Mouse (Mus musculus) liver, embryonic 12.5 days (tissue): ENCODE data around the gene Npr3. TPM values are rescaled to one million over a fixed set of nuclear protein-coding genes. Genes with fewer than 3 reads are reported as not detected.

ENCODE experiments used
- ATAC-seq: fragments of 200-750 bp; cut with Nextera tagmentation; 2 replicates; pipeline ENCODE4 v1.8.0; 2017; ENCODE audit warnings: moderate number of reproducible peaks, mild to moderate bottlenecking, moderate library complexity
- H3K27ac ChIP-seq: fragments of 300-500 bp; sonication (generic); 2 replicates; pipeline ENCODE4 v1.5.1; 2016; ENCODE audit warnings: mild to moderate bottlenecking
- H3K27me3 ChIP-seq: fragments of 300-500 bp; sonication (generic); replicated peaks from 2 replicates; pipeline ENCODE4 v1.6.1; 2016; ENCODE audit warnings: mild to moderate bottlenecking, moderate library complexity
- H3K36me3 ChIP-seq: fragments of 300-500 bp; sonication (generic); 2 replicates; pipeline ENCODE4 v1.6.1; 2016; ENCODE audit warnings: mild to moderate bottlenecking, moderate library complexity
- H3K4me1 ChIP-seq: fragments of 300-500 bp; sonication (generic); 2 replicates; pipeline ENCODE4 v1.6.1; 2016
- H3K4me2 ChIP-seq: fragments of 300-500 bp; sonication (generic); 2 replicates; pipeline ENCODE4 v1.6.1; 2016; ENCODE audit warnings: mild to moderate bottlenecking, moderate library complexity
- H3K4me3 ChIP-seq: fragments of 300-500 bp; sonication (generic); 2 replicates; pipeline ENCODE4 v1.5.1; 2016; ENCODE audit warnings: mild to moderate bottlenecking, moderate library complexity
- H3K9ac ChIP-seq: fragments of 300-500 bp; sonication (generic); 2 replicates; pipeline ENCODE4 v1.6.1; 2016; ENCODE audit warnings: mild to moderate bottlenecking, moderate library complexity
- H3K9me3 ChIP-seq: fragments of 300-500 bp; sonication (generic); replicated peaks from 2 replicates; pipeline ENCODE4 v1.6.1; 2016; ENCODE audit warnings: mild to moderate bottlenecking, moderate library complexity
- WGBS: fragments of 180-500 bp; shearing (Covaris S2); methylation state at CpG from one replicate; pipeline ENCODE4 v1.1.7; 2016; ENCODE audit not compliant: insufficient replicate concordance; 5-methylcytosine and 5-hydroxymethylcytosine counted together
- polyA plus RNA-seq: library from polyadenylated mRNA; unstranded; fragments of >200 nt; fragmentation: Nextera tagmentation; extraction: Ambion mirVana; gene quantifications from 2 replicates; pipeline ENCODE4 v1.2.1, GENCODE M21; 2016

Gene Npr3
- polyA plus RNA-seq, 1 experiment from 2014 or later, result 4.4 TPM

GRCm38 (mm10) chr15:11906021-11906570 lies 991 bp downstream of the Npr3 start:
- no peaks in the 10 kb centered on the region for H3K9me3 ChIP-seq
- peak overlapping the region; percentile 61 for H3K4me2 ChIP-seq
- H3K4me3 ChIP-seq, result peak overlapping the region; percentile 51
- H3K27ac ChIP-seq, result peak overlapping the region; percentile 55; the same call in 1 of the 2 replicates
- WGBS, result 1% methylated on average over 36 of the region's 36 CpGs
- H3K4me1 ChIP-seq, result no peaks in the 10 kb centered on the region
- peaks cover 66% of the 10 kb centered on the region for H3K27me3 ChIP-seq
- peak; percentile 38; the same call in 1 of the 2 replicates for ATAC-seq
- peak overlapping the region; percentile 25; the same call in 1 of the 2 replicates for H3K9ac ChIP-seq
- H3K36me3 ChIP-seq, result no peaks in the 10 kb centered on the region

- no peak for ATAC-seq
- H3K9ac ChIP-seq, result peak overlapping the region; percentile 52
- H3K27me3 ChIP-seq, result peaks cover 66% of the 10 kb centered on the region
- no peaks in the 10 kb centered on the region for H3K4me1 ChIP-seq
- peak overlapping the region; percentile 67 for H3K27ac ChIP-seq
- H3K9me3 ChIP-seq, result no peaks in the 10 kb centered on the region
- 2% methylated on average over 90 of the region's 90 CpGs for WGBS
- H3K36me3 ChIP-seq, result no peaks in the 10 kb centered on the region
- peak overlapping the region; percentile 61 for H3K4me2 ChIP-seq
- peak overlapping the region; percentile 51 for H3K4me3 ChIP-seq
Measured at GRCm38 (mm10) chr15:11904848-11905672, 2.0 kb downstream of the Npr3 start.

DNA sequence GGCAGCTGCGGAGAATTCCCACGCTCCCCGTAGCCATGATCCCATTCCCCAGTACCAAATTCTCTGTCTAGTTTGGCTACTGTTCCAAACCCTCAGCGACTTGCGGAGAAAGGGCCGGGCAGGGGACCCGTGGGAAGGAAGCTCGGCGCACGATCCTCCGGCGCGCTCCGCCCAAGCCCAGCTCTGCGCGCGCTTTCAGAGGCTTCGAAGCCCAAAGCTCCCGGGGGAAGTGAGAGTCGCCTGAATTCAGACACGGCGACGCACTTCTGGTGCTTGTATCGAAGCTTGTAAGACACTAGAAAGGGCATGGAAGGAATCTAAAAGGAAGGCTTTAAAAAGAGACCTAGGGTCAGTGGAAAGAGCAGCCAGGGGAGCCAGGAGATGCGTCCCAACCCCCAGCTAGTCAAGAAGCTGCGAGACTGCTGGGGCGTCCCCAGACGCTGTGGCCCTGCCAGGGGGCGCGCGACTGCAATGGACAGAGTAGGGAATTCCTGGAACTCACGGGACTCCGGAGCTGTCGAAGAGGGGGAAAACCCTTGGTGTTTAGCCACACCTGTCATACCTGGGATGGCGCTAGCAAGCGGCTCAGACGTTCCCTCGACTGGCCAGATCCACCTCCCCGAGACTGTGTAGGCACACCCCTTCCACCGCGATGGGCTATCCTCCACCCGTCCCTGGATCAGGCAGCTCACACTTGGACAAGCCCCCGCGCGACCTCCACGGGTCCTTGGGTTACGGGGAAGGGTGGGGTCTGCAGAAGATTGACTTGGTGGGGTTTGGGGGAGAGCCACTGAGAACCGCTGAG lies 2.8 kb downstream of the Npr3 start:
- Histone ChIP-seq H3K4me3 (peak overlapping the region; percentile 51), H3K4me1 (no peaks in the 10 kb centered on the region), H3K9ac (peak overlapping the region; percentile 52), H3K4me2 (peak overlapping the region; percentile 61), H3K36me3 (no peaks in the 10 kb centered on the region), H3K27me3 (peaks cover 66% of the 10 kb centered on the region), H3K9me3 (no peaks in the 10 kb centered on the region), H3K27ac (peak overlapping the region; percentile 62; the same call in 1 of the 2 replicates)
- 2% methylated on average over 48 of the region's 48 CpGs for WGBS
- peak; percentile 31; the same call in 1 of the 2 replicates for ATAC-seq

DNA sequence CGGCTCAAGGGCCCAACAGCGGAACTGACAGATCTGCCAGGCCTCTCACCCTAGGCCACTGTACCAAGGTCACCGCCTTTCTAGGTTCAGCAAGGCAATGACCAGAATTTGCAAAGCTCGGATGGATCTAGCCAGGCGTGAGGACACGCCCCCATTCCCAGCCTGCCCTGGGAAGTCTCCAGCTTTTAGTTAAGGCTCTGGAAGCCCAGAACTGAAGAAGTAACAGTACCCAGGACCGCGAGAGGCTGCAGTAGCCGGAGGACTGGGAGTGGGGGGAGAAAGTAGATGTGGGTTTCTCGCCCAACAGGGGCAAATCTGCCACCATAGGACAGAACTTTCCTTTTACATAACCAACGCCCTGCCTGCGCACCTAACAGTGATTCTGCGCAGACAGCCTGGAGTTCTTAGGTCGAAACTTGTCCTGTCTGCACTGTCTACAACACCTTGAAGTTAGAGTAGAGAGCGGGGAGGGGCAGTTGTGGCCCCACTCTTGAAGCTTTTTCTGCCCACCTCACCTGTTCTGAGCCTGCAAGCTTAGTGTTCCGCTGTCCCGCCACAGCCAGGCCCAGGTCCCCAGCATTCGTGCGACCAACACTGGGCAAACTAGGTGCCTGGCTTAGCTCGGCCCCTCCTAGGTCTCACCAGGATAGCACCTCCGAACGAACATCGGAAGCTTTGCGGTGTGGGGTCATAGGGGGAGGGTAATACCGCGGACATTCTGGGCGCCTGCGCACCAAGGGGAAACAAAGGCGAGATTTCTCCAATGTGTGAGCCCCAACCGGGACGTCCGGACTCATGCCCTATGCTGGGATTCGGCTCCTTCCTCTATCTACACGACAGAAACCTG lies 3.7 kb downstream of the Npr3 start:
- Histone ChIP-seq H3K27ac (peak overlapping the region; percentile 62; the same call in 1 of the 2 replicates), H3K4me2 (peak overlapping the region; percentile 61), H3K36me3 (no peaks in the 10 kb centered on the region), H3K9me3 (no peaks in the 10 kb centered on the region), H3K4me1 (no peaks in the 10 kb centered on the region), H3K4me3 (peak overlapping the region; percentile 51), H3K27me3 (peaks cover 60% of the 10 kb centered on the region), H3K9ac (peak overlapping the region; percentile 42; the same call in 1 of the 2 replicates)
- WGBS, result 5% methylated on average over 34 of the region's 34 CpGs
- ATAC-seq, result peak; percentile 42; the same call in 1 of the 2 replicates

- Histone ChIP-seq H3K9me3 (no peaks in the 10 kb centered on the region), H3K4me1 (no peaks in the 10 kb centered on the region), H3K27me3 (peaks cover 6% of the 10 kb centered on the region), H3K9ac (no peak overlapping the region), H3K36me3 (0 out of 2 replicates have a peak, but pooled peaks cover 2% of the 10 kb centered on the region), H3K27ac (no peak overlapping the region), H3K4me2 (no peak overlapping the region), H3K4me3 (no peak overlapping the region)
- ATAC-seq, result no peak
- WGBS, result 81% methylated on average over 8 of the region's 8 CpGs
Measured at GRCm38 (mm10) chr15:11897617-11898016, 9.5 kb downstream of the Npr3 start.

DNA sequence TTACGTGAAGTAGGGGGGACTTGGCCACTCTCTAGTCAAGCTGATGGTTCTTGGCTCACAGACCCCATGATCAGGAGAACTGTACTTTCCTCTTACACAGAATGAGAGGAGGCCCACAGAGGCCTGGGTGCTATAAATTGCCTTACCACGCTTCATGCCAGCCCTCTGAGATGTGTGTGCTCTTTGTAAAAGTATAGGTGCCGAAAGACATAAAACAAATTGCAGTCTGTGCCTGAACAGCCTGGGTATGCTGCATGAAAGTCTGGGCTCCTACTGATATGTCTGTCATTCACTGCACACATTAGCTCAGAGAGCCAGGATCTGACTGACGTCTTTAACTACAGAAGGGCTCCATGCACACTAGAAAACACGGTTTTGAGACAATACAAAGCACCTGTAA lies 9.9 kb downstream of the Npr3 start:
- H3K27ac ChIP-seq, result no peak overlapping the region
- ATAC-seq, result no peak
- H3K36me3 ChIP-seq, result 0 out of 2 replicates have a peak, but pooled peaks cover 2% of the 10 kb centered on the region
- no peaks in the 10 kb centered on the region for H3K4me1 ChIP-seq
- H3K4me2 ChIP-seq, result no peak overlapping the region
- H3K9me3 ChIP-seq, result no peaks in the 10 kb centered on the region
- no peak overlapping the region for H3K4me3 ChIP-seq
- 66% methylated on average over 5 of the region's 5 CpGs for WGBS
- H3K27me3 ChIP-seq, result peaks cover 1% of the 10 kb centered on the region
- H3K9ac ChIP-seq, result no peak overlapping the region

DNA sequence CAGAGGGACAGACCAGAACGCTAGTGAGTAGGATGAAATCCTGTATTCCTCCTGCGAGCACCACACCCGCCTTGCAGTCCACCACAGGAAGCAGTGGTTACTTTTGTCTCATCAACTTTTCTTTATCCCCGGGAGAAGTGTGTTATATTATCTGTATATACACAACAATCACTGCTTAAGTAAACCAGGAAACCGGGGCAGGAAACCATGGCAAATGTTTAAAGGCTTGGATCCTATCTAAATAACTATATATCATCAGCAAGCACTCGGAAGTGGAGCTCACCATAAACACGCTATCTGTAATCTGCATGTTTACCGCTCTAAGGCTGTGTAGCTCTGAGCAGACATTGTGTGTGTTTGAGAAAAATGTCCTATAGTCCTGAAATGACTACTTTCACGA lies 13.1 kb downstream of the Npr3 start:
- WGBS, result 42% methylated on average over 9 of the region's 9 CpGs

DNA sequence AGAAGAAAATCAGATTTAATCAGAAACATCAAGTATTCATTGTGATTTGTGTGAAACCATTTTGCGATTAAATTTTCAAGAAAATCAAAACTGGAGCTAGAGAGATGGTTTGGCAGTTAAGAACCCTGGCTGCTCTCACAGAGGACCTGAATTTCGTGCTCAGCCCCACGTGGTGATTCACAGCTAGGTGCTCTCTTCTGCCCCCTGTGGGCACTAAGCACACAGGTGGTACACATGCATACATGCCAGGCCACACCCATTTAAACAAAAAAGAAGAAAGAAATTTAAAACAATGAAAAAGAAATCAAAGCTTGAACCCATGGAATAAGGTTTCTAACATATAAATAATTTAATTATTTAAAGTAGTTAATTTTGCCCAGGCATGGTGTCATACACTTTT lies 15.7 kb downstream of the Npr3 start:
- H3K4me2 ChIP-seq, result no peak overlapping the region
- H3K9me3 ChIP-seq, result no peaks in the 10 kb centered on the region
- ATAC-seq, result no peak
- no peak overlapping the region for H3K9ac ChIP-seq
- no peak overlapping the region for H3K27ac ChIP-seq
- no peaks in the 10 kb centered on the region for H3K4me1 ChIP-seq
- 44% methylated on average over 3 of the region's 3 CpGs for WGBS
- no peak overlapping the region for H3K4me3 ChIP-seq
- H3K36me3 ChIP-seq, result 0 out of 2 replicates have a peak, but pooled peaks cover 5% of the 10 kb centered on the region
- no peaks in the 10 kb centered on the region for H3K27me3 ChIP-seq

More for the DNA sequence above, 13.1 kb downstream of the Npr3 start:
- no peak overlapping the region for H3K27ac ChIP-seq
- H3K27me3 ChIP-seq, result no peaks in the 10 kb centered on the region
- H3K9ac ChIP-seq, result no peak overlapping the region
- H3K9me3 ChIP-seq, result no peaks in the 10 kb centered on the region
- H3K4me2 ChIP-seq, result no peak overlapping the region
- 0 out of 2 replicates have a peak, but pooled peaks cover 2% of the 10 kb centered on the region for H3K36me3 ChIP-seq
- H3K4me1 ChIP-seq, result no peaks in the 10 kb centered on the region
- no peak overlapping the region for H3K4me3 ChIP-seq
- ATAC-seq, result no peak

GRCm38 (mm10) chr15:11882508-11883205 lies 24.4 kb downstream of the Npr3 start:
- no peaks in the 10 kb centered on the region for H3K9me3 ChIP-seq

GRCm38 (mm10) chr15:11881822-11882221 lies 25.3 kb downstream of the Npr3 start:
- Histone ChIP-seq H3K27ac (no peak overlapping the region), H3K4me2 (no peak overlapping the region)

More at GRCm38 (mm10) chr15:11882508-11883205, 24.4 kb downstream of the Npr3 start:
- Histone ChIP-seq H3K4me3 (no peak overlapping the region), H3K27me3 (no peaks in the 10 kb centered on the region), H3K36me3 (peaks cover 20% of the 10 kb centered on the region), H3K9ac (no peak overlapping the region), H3K4me2 (no peak overlapping the region), H3K4me1 (no peaks in the 10 kb centered on the region), H3K27ac (no peak overlapping the region)
- WGBS, result 54% methylated on average over 10 of the region's 10 CpGs
- ATAC-seq, result no peak

More at GRCm38 (mm10) chr15:11881822-11882221, 25.3 kb downstream of the Npr3 start:
- Histone ChIP-seq H3K9ac (no peak overlapping the region), H3K4me3 (no peak overlapping the region), H3K9me3 (no peaks in the 10 kb centered on the region), H3K4me1 (no peaks in the 10 kb centered on the region), H3K27me3 (no peaks in the 10 kb centered on the region), H3K36me3 (peaks cover 20% of the 10 kb centered on the region)
- no peak for ATAC-seq
- WGBS, result 78% methylated on average over 6 of the region's 6 CpGs
